ENCODE assay signal across 8 mouse cellular contexts in genomic region chr7:73538424-73539079, GRCm38 (mm10). TPM values are rescaled to one million over a fixed set of nuclear protein-coding genes. Genes with fewer than 3 reads are reported as not detected.
DNase-seq lines count a peak whose midpoint lies in the region; ATAC-seq and TF ChIP-seq lines count a peak whose summit lies in the region.

No protein-coding gene starts in this region.

- H3K4me1 ChIP-seq in heart, embryonic 10.5 days: peaks cover 29% of the 10 kb centered on the region
- peaks cover 34% of the 10 kb centered on the region for H3K4me1 ChIP-seq in E14TG2a.4 (replicated peaks; ENCODE audit: low read depth, low read length)
- peaks cover 31% of the 10 kb centered on the region for H3K4me1 ChIP-seq in heart, postnatal 0 days (ENCODE audit: control insufficient read depth, insufficient read depth)

- H3K4me3 ChIP-seq in heart, embryonic 10.5 days: peak overlapping the region; percentile 75
- H3K4me3 ChIP-seq in E14TG2a.4 (replicated peaks; ENCODE audit: low read length): peak overlapping the region; percentile 82
- H3K4me3 ChIP-seq in heart, postnatal 0 days (ENCODE audit: low read depth, low read length): peak overlapping the region; percentile 50
- peak overlapping the region; percentile 60 for H3K4me3 ChIP-seq in macrophage (ENCODE audit: inconsistent target)

- H3K9ac ChIP-seq in heart, postnatal 0 days (replicated peaks; ENCODE audit: low read depth, low read length): peak overlapping the region; percentile 78

- no peak for TF ChIP-seq EP300 in heart, postnatal 0 days (IDR thresholded peaks at IDR 0.05; ENCODE audit: low read depth)

- 12% methylated on average over 4 of the region's 4 CpGs for WGBS in heart, embryonic 10.5 days
- WGBS in heart, postnatal 0 days: 5% methylated on average over 4 of the region's 4 CpGs
- WGBS in macrophage (ENCODE audit: missing documents): 0% methylated on average over 2 of the region's 4 CpGs

- peak overlapping the region; percentile 87 for H3K4me2 ChIP-seq in heart, postnatal 0 days (ENCODE audit: low read depth, low read length)

- peaks cover 97% of the 10 kb centered on the region for H3K79me2 ChIP-seq in macrophage (ENCODE audit: inconsistent target)

- no peak for TF ChIP-seq CTCF in E14TG2a.4 (conservative IDR thresholded peaks at IDR 0.05; ENCODE audit: low read length)
- TF ChIP-seq CTCF in heart, postnatal 0 days (IDR thresholded peaks at IDR 0.05; ENCODE audit: low read depth): no peak

- no peak for DNase-seq in heart, embryonic 10.5 days (ENCODE audit: low spot score)
- DNase-seq in heart, adult 11 months: no peak
- no peak for DNase-seq in heart, postnatal 0 days (ENCODE audit: low spot score)
- DNase-seq in c-Kit-positive CD71-positive TER-119-positive erythroid progenitor cells, embryonic 14.5 days (ENCODE audit: low spot score): no peak
- DNase-seq in left cerebral cortex, postnatal 14 days (ENCODE audit: low spot score in 2 of 2): no peak

- peaks cover 16% of the 10 kb centered on the region for H3K36me3 ChIP-seq in heart, embryonic 10.5 days
- H3K36me3 ChIP-seq in E14TG2a.4 (ENCODE audit: insufficient read depth, low read length) (peaks cover 14% of the 10 kb centered on the region), macrophage (ENCODE audit: inconsistent target) (peaks cover 10% of the 10 kb centered on the region; the same call in 1 of the 2 replicates)
- peaks cover 7% of the 10 kb centered on the region for H3K36me3 ChIP-seq in heart, postnatal 0 days (replicated peaks; ENCODE audit: control insufficient read depth, insufficient read depth, low read length)

- peak overlapping the region; percentile 99 for H3K27ac ChIP-seq in heart, embryonic 10.5 days
- peak overlapping the region; percentile 99 for H3K27ac ChIP-seq in heart, postnatal 0 days (ENCODE audit: low read depth)
- H3K27ac ChIP-seq in macrophage: peak overlapping the region; percentile 91

- intact Hi-C loops in left cerebral cortex, postnatal 14 days (cut with DNase I): no loop called here

- no peak for ATAC-seq in heart, postnatal 0 days (ENCODE audit: insufficient read depth, low read depth)
- no peak for ATAC-seq in CD4-positive, CD25-positive, alpha-beta regulatory T cell, adult 4 months

- H3K9me3 ChIP-seq in heart, embryonic 10.5 days: no peaks in the 10 kb centered on the region
- no peaks in the 10 kb centered on the region for H3K9me3 ChIP-seq in E14TG2a.4 (ENCODE audit: low read length)
- no peaks in the 10 kb centered on the region for H3K9me3 ChIP-seq in heart, postnatal 0 days (replicated peaks; ENCODE audit: control insufficient read depth, low read length)

- H3K27me3 ChIP-seq in heart, embryonic 10.5 days (ENCODE audit: insufficient read depth, poor library complexity, severe bottlenecking): no peaks in the 10 kb centered on the region
- H3K27me3 ChIP-seq in E14TG2a.4 (ENCODE audit: insufficient read depth, low read length): no peaks in the 10 kb centered on the region
- H3K27me3 ChIP-seq in heart, postnatal 0 days (ENCODE audit: control insufficient read depth, insufficient read depth, low read length): no peaks in the 10 kb centered on the region

RNA-seq across cellular contexts. Expression of gene Chd2, which starts 3.1 kb away (rescaled TPM):
- 43.6 and 46.0 TPM in 2 replicates for polyA plus RNA-seq in heart, embryonic 10.5 days (2016; fragmentation: Nextera tagmentation; extraction: Ambion mirVana)
- total RNA-seq in heart, postnatal 0 days (2014; rRNA removed; ENCODE audit: low replicate concordance): 43.0 and 65.5 TPM in 2 replicates
- 31.1 and 32.2 TPM in 2 replicates for polyA plus RNA-seq in heart, postnatal 0 days (2015; fragmentation: Nextera tagmentation; extraction: Ambion mirVana)
- 100 to 1,000 TPM; 403 to 732 (median 510) TPM for total RNA-seq in macrophage (2018; cell fraction: chromatin; rRNA removed)
- total RNA-seq in macrophage (2018; cell fraction: cytosol; rRNA removed): 10 to 100 TPM; 21.1 to 41.7 (median 26.6) TPM
- total RNA-seq in macrophage (2018; cell fraction: nucleus; rRNA removed): 100 to 1,000 TPM; 110 to 331 (median 224) TPM
- polyA plus RNA-seq in macrophage (2018): 11.4 to 34.5 TPM (median 15.8 TPM) in 3 replicates
- total RNA-seq in left cerebral cortex, postnatal 14 days (2021): 10 to 100 TPM; 39.0 to 43.9 TPM
- polyA plus RNA-seq in CD4-positive, CD25-positive, alpha-beta regulatory T cell, adult 4 months (2017; shearing (Covaris generic)): 100 to 1,000 TPM; 223 to 256 TPM
